Mouse (Mus musculus) hindbrain, embryonic 11.5 days (tissue): ENCODE results near the gene Pkp4. TPM values are rescaled to one million over a fixed set of nuclear protein-coding genes. Genes with fewer than 3 reads are reported as not detected.
"Not testable (repeated sequence)": the region's sequence is repeated elsewhere in the genome, so short reads cannot be mapped to it uniquely, and the experiment has no call there.

Experiments used
- ATAC-seq: fragments of 200-750 bp; cut with Nextera tagmentation; 2 replicates; pipeline ENCODE4 v1.8.0; 2017; ENCODE audit warnings: mild to moderate bottlenecking, moderate TSS enrichment, moderate library complexity; ENCODE audit not compliant: low FRiP score
- DNase-seq: peaks from one replicate; pipeline ENCODE4 v3.0.0-alpha.2; 2015; ENCODE audit warnings: low spot score
- H3K27ac ChIP-seq: fragments of 300-500 bp; sonication (generic); 2 replicates; pipeline ENCODE4 v1.5.1; 2014; ENCODE audit warnings: mild to moderate bottlenecking, low read depth, low read length
- H3K27me3 ChIP-seq: fragments of 300-500 bp; sonication (generic); 2 replicates; pipeline ENCODE4 v1.6.1; 2014; ENCODE audit warnings: mild to moderate bottlenecking, low read length, moderate library complexity, mixed read lengths; ENCODE audit not compliant: control insufficient read depth, insufficient read depth
- H3K36me3 ChIP-seq: fragments of 300-500 bp; sonication (generic); 2 replicates; pipeline ENCODE4 v1.6.1; 2014; ENCODE audit warnings: mild to moderate bottlenecking, low read length, moderate library complexity, mixed read lengths; ENCODE audit not compliant: control insufficient read depth, insufficient read depth
- H3K4me1 ChIP-seq: fragments of 300-500 bp; sonication (generic); replicated peaks from 2 replicates; pipeline ENCODE4 v1.6.1; 2014; ENCODE audit warnings: low read length, mixed read lengths; ENCODE audit not compliant: control insufficient read depth, insufficient read depth
- H3K4me2 ChIP-seq: fragments of 300-500 bp; sonication (generic); replicated peaks from 2 replicates; pipeline ENCODE4 v1.6.1; 2014; ENCODE audit warnings: mild to moderate bottlenecking, low read depth, low read length
- H3K4me3 ChIP-seq: fragments of 300-500 bp; sonication (generic); 2 replicates; pipeline ENCODE4 v1.5.1; 2014; ENCODE audit warnings: low read depth, low read length
- H3K9ac ChIP-seq: fragments of 300-500 bp; sonication (generic); 2 replicates; pipeline ENCODE4 v1.6.1; 2014; ENCODE audit warnings: low read depth, low read length
- H3K9me3 ChIP-seq: fragments of 300-500 bp; sonication (generic); 2 replicates; pipeline ENCODE4 v1.6.1; 2016; ENCODE audit warnings: low read length; ENCODE audit not compliant: control insufficient read depth
- WGBS: fragments of 180-500 bp; shearing (Covaris S2); extraction: QIAGEN DNeasy Blood & Tissue Kit; methylation state at CpG from one replicate; pipeline ENCODE4 v1.1.7; 2014; 5-methylcytosine and 5-hydroxymethylcytosine counted together
- polyA plus RNA-seq: library from polyadenylated mRNA; unstranded; fragments of >200 nt; fragmentation: Nextera tagmentation; extraction: Ambion mirVana; gene quantifications from 2 replicates; pipeline ENCODE4 v1.2.1, GENCODE M21; 2014

The Pkp4 gene
- polyA plus RNA-seq, 1 experiment from 2014 or later = 21.3 TPM

DNA sequence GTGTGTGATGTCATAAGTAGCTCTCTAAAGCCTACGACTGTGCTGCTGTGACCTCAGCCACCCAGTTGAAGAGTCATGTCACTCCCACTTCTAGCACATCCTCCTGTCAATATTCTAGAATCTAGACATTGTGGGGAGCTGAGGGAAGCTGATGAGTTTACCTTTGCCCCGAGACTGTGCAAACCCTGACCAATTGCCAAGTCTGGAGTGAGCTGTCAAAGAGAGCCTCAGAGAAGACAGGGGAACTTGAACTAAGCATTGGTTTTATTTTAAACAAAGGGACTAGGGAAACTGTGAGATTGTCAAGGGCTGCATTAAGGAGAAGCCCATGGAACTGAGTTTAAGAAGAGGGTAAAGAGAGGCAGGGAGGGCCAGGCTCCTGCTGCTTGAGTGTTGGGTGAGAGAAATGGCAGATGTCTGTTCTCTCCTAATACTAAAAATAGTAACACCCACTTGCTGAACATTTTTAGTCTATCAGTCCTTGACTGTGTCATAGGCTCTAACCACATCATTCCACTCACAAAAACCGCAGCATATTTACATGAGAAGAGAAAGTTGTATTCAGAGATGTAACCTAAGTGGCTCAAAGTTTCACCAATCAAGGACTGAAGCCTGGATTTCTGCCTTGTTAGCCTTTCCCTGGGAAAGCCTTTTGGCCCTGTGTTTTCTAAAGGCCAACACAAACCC, 203.6 kb downstream of the Pkp4 start:
- no peaks in the 10 kb centered on the region for H3K36me3 ChIP-seq
- H3K9ac ChIP-seq = no peak overlapping the region
- no peaks in the 10 kb centered on the region for H3K9me3 ChIP-seq
- H3K4me3 ChIP-seq = no peak overlapping the region
- ATAC-seq (no peak), DNase-seq (no peak)
- H3K27ac ChIP-seq = no peak overlapping the region
- no peak overlapping the region for H3K4me2 ChIP-seq
- WGBS = 92% methylated on average over 3 of the region's 3 CpGs
- H3K4me1 ChIP-seq = no peaks in the 10 kb centered on the region
- H3K27me3 ChIP-seq = no peaks in the 10 kb centered on the region

DNA sequence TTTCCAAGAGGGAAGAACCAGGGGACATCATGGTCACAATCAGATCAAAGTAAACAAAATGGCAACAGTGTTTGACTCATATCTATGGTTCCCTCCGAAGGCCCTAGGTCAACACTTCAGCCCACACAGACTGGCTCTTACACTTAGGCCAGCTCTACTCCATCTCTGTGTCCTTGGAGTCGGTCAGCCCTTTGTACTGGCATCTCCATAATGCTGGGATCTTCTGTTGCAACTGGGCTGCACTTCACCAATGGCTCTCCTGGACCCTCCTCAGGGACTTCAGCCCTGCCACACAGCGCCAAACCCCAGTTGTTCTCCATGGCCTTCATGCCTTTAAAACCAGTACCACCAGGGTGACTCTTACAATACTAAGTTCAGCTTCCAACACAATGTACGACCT, 206.5 kb downstream of the Pkp4 start:
- DNase-seq = no peak

DNA sequence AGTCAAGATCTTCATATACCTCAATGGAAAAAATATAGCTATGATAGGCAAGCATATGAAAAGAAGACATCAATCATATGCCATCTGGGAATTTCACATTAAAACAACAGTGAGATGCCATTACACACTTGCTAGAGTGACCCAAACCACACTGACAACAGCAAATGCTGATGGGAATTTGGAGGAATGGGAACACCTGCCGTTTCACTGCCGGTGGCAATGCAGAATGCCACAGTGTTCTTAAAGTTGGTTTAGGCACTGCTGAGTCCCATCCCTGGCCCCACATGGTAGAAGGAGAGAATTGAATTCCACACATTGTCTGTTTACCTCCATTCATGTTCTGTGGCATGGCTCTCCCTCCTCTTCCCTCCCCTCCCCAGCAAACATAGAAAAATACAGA, 212.5 kb downstream of the Pkp4 start:
- H3K27me3 ChIP-seq = no peaks in the 10 kb centered on the region
- WGBS = 94% methylated on average over 2 of the region's 2 CpGs

More for the DNA sequence above, 206.5 kb downstream of the Pkp4 start:
- 91% methylated on average over 4 of the region's 4 CpGs for WGBS
- Histone ChIP-seq H3K36me3 (no peaks in the 10 kb centered on the region), H3K4me1 (no peaks in the 10 kb centered on the region), H3K27ac (no peak overlapping the region), H3K9ac (no peak overlapping the region), H3K4me3 (no peak overlapping the region), H3K9me3 (no peaks in the 10 kb centered on the region), H3K27me3 (no peaks in the 10 kb centered on the region), H3K4me2 (no peak overlapping the region)
- no peak for ATAC-seq

DNA sequence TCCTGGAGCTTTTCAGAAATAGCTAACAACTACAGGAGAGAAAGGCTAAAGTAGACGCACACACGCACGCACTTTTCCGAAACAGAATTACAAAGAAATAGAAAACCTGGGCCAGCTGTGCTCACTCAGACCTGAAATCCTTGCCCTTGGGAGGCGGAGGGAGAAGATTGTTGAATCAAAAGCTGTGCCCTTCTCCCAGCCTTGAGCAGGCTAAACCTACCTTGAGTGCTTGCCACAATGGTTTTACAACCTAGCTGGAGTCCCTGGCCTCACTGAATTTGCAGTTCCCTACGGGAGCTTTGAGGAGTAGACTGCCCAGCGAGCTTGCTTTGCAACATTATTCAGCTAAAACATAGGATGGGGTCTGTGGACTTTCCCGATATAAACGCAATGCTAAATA, 217.4 kb downstream of the Pkp4 start:
- DNase-seq (no peak), ATAC-seq (no peak)
- Histone ChIP-seq H3K36me3 (no peaks in the 10 kb centered on the region), H3K27ac (no peak overlapping the region), H3K4me2 (no peak overlapping the region), H3K9ac (no peak overlapping the region), H3K4me1 (no peaks in the 10 kb centered on the region), H3K9me3 (no peaks in the 10 kb centered on the region), H3K27me3 (no peaks in the 10 kb centered on the region), H3K4me3 (no peak overlapping the region)
- 94% methylated on average over 9 of the region's 9 CpGs for WGBS

More for the DNA sequence above, 212.5 kb downstream of the Pkp4 start:
- DNase-seq (no peak), ATAC-seq (no peak)
- H3K36me3 ChIP-seq = no peaks in the 10 kb centered on the region
- no peaks in the 10 kb centered on the region for H3K4me1 ChIP-seq
- no peak overlapping the region for H3K27ac ChIP-seq
- H3K4me3 ChIP-seq = no peak overlapping the region
- H3K4me2 ChIP-seq = no peak overlapping the region
- H3K9ac ChIP-seq = no peak overlapping the region
- H3K9me3 ChIP-seq = no peaks in the 10 kb centered on the region

DNA sequence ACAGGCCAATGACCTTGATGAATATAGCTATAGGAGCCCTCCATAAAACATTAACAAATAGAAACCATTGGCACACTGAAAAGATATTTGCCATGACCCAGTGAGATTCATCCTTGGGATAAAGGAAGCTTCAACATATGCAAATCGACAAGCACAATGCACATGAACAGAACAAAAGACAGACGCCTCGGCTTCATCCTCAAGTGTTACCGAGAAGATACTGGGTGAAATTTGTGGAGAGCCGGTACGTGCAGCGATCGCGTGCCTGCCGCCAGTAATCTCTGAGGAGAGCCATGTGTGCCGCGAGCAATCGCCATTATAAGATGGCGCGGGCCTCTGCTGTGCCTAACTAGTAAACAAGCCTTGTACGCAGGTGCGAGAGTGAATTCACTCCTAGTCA, 218.2 kb downstream of the Pkp4 start:
- not testable (repeated sequence) for ATAC-seq, H3K27me3 ChIP-seq, H3K4me3 ChIP-seq, H3K4me1 ChIP-seq, H3K27ac ChIP-seq, H3K4me2 ChIP-seq, H3K9ac ChIP-seq, H3K9me3 ChIP-seq, H3K36me3 ChIP-seq, DNase-seq
- 91% methylated on average over 13 of the region's 17 CpGs for WGBS

DNA sequence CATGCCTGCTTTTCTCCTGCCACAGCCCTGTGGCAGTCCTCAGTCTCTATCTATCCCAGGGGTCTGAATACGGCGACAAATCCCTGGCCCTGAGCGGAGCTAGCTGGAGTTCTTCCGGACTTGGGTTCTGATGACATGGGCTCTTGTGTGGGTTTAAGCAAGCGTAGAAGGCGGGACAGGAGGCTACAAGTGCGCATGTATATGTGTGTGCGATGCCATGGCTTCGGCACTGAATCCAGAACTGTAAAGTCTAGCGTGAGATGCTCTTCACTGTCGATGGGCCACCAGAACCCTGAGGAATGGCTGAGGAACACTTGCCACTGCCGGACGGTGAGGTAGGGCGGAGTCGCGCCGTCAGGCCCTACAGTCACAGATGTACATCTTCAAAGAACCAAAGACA, 222.6 kb downstream of the Pkp4 start:
- WGBS = 95% methylated on average over 17 of the region's 17 CpGs
- DNase-seq (no peak), ATAC-seq (no peak)
- Histone ChIP-seq H3K36me3 (no peaks in the 10 kb centered on the region), H3K4me2 (no peak overlapping the region), H3K9ac (no peak overlapping the region), H3K27me3 (no peaks in the 10 kb centered on the region), H3K4me3 (no peak overlapping the region), H3K27ac (no peak overlapping the region), H3K9me3 (no peaks in the 10 kb centered on the region), H3K4me1 (no peaks in the 10 kb centered on the region)

DNA sequence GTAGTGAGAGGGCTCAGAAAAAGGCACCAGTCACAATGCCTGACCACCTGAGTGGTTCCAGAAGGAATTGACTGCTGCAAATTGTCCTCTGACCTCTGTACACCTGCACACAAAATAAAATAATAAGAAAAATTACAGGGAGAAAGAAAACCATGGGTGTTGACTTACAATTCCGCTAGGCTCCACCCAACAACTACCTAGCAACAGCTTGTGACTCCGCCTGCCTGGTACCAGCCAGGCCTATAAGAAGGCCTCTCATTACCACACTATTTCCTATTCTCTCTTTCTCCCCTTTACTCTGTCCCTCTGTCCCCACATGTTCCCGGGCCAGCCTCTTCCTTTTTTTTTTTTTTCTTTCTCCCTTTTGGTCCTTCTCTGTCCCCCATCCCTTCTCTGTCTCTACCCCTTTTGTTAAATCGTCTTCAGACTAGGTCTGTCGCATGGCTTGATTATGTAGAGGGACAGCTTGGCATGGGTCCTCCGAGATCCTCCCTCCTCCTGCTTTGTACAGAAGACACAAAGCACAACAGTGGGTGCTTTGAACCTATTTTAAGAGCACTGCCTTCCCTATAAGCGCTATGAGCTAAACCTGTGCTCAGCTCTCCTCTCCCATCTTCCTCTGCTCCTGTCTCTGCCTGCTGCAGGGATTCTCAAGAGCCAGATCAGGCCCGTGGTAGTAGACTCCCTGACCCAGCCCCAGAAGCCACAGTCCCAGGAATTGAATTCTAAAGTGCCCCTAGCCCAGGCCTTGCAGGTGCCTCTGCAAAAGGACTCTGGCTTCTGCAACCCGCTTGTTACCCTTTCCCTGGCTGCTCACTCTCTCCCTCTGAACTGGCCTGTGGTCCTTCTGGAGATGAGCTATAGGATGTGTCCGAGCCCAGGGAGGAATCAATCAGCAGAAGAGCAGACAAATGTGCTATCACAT, 223.5 kb downstream of the Pkp4 start:
- no peak overlapping the region for H3K9ac ChIP-seq
- H3K27ac ChIP-seq = no peak overlapping the region
- H3K4me2 ChIP-seq = no peak overlapping the region
- ATAC-seq = no peak
- 82% methylated on average over 10 of the region's 10 CpGs for WGBS
- H3K9me3 ChIP-seq = no peaks in the 10 kb centered on the region
- H3K36me3 ChIP-seq = no peaks in the 10 kb centered on the region
- no peak for DNase-seq
- no peak overlapping the region for H3K4me3 ChIP-seq
- no peaks in the 10 kb centered on the region for H3K27me3 ChIP-seq
- H3K4me1 ChIP-seq = no peaks in the 10 kb centered on the region

DNA sequence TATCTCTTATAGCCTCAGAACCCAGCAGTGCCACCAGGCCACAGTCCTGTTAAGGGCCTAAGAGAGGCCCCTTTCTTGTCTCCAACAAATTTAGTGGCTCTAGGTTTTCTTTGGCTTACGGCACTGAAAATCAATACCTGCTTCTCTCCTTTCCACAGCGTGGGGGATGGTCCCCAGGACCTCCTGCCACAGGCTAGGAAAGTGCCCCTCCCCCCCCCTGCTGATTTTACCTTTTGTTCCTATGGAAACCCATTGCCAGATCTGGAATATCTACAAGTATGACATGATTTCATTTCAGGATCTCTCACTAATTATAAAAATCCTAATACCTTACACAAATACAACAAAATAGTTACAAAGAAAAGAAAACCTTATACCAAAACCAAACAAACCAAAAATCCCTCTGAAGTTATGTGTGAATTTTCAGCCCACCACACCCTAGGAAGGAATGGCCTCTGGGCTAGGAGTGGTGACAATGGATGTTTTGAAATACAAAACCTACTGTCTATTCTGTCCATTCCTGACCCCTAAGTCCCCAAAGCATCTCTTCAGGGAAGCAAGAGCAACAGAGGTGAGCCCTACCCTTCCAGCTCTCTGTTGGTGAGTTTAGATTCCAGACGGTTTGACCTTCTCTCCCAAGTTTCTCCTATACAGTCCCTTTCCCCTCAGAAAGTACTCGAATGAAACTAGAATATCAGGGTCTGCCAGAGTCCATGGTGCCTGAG, 224.7 kb downstream of the Pkp4 start:
- Histone ChIP-seq H3K27ac (no peak overlapping the region), H3K27me3 (no peaks in the 10 kb centered on the region), H3K4me1 (no peaks in the 10 kb centered on the region), H3K4me3 (no peak overlapping the region), H3K4me2 (no peak overlapping the region), H3K9ac (no peak overlapping the region), H3K36me3 (no peaks in the 10 kb centered on the region), H3K9me3 (no peaks in the 10 kb centered on the region)
- ATAC-seq (no peak), DNase-seq (no peak)
- 53% methylated on average over 4 of the region's 4 CpGs for WGBS
